In the genomic region with DNA sequence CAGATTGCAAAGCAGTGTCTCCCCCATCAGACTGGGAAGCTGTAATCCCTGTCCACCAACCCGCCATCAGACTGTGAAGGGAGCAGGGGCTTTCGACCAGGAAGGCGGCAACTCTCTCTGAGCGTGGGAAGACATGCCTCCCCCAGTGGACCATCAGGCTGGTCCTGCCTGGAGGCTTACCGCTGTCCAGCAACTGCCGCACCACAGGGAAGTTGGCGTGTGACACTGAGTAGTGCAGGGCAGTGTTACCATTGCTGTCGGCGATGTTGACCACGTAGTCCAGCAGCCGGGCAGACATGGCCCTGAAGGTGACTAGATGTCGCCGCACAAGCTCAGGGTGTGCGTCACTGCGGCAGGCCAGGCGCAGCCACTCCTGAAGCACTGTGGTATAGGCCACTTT, we compare ENCODE assay signal across 16 mouse cellular contexts. TPM values are rescaled to one million over a fixed set of nuclear protein-coding genes. Genes with fewer than 3 reads are reported as not detected.
"Had no signal": no experiment of that assay in that cellular context is flagged by ENCODE, and none has a peak within 500 bp of the region (broad histone marks: within the 10 kb centered on the region; RNA-seq: fewer than 3 reads in every experiment).

No protein-coding gene starts in this region.

- H3K9ac ChIP-seq: limb, embryonic 13.5 days; liver, embryonic 13.5 days; midbrain, embryonic 13.5 days had no signal

- ATAC-seq: midbrain, embryonic 13.5 days; midbrain, embryonic 16.5 days had no signal

- H3K4me3 ChIP-seq: limb, embryonic 13.5 days; liver, embryonic 13.5 days; midbrain, embryonic 10.5 days; midbrain, embryonic 13.5 days had no signal

- H3K27me3 ChIP-seq: limb, embryonic 13.5 days; liver, embryonic 13.5 days; midbrain, embryonic 13.5 days had no signal

- H3K9me3 ChIP-seq: limb, embryonic 13.5 days; liver, embryonic 13.5 days; midbrain, embryonic 10.5 days; midbrain, embryonic 13.5 days had no signal

- H3K4me2 ChIP-seq: limb, embryonic 13.5 days; liver, embryonic 13.5 days; midbrain, embryonic 13.5 days had no signal

- H3K27ac ChIP-seq: limb, embryonic 13.5 days; liver, embryonic 13.5 days; midbrain, embryonic 10.5 days; midbrain, embryonic 13.5 days; stomach, postnatal 0 days had no signal

- DNase-seq: kidney, adult 18-20 months; kidney, adult 9 months; kidney, postnatal 14 days; kidney, postnatal 4 days; left cerebral cortex, postnatal 4 days; liver, embryonic 13.5 days; lung, adult 2 months; lung, postnatal 14 days; thymus, adult 18-20 months; thymus, postnatal 36 days had no signal

- H3K4me1 ChIP-seq: liver, embryonic 13.5 days; midbrain, embryonic 10.5 days; midbrain, embryonic 13.5 days had no signal

RNA-seq across cellular contexts. Expression of gene Kank2, which starts 24.2 kb away (rescaled TPM):
- total RNA-seq: monocyte, adult 5-6 weeks had no signal
